Mouse (Mus musculus) cerebellum, adult 2 months (tissue): ENCODE results near the gene Mrgprb1. TPM values are rescaled to one million over a fixed set of nuclear protein-coding genes. Genes with fewer than 3 reads are reported as not detected.
"Not testable (repeated sequence)": the region's sequence is repeated elsewhere in the genome, so short reads cannot be mapped to it uniquely, and the experiment has no call there.

Experiments used
- DNase-seq, 2 experiments: peaks; one replicate each; pipeline ENCODE4 v3.0.0; 2021
- H3K27ac ChIP-seq: fragments of 200-500 bp; 2 replicates; pipeline ENCODE4 v1.5.1; 2012; ENCODE audit warnings: low read length, control low read depth, inconsistent platforms; ENCODE audit not compliant: insufficient read depth
- H3K27me3 ChIP-seq: fragments of 200-500 bp; 2 replicates; pipeline ENCODE4 v1.6.1; 2012; ENCODE audit warnings: inconsistent platforms, mild to moderate bottlenecking, low read length, moderate library complexity; ENCODE audit not compliant: control insufficient read depth, insufficient read depth
- H3K4me1 ChIP-seq: fragments of 200-500 bp; 2 replicates; pipeline ENCODE4 v1.6.1; 2011; ENCODE audit warnings: low read length; ENCODE audit not compliant: control insufficient read depth, insufficient read depth
- H3K4me3 ChIP-seq: fragments of 200-500 bp; replicated peaks from 2 replicates; pipeline ENCODE3; 2011; ENCODE audit warnings: mild to moderate bottlenecking, low read depth, low read length, control low read depth; ENCODE audit not compliant: insufficient read depth
- CTCF ChIP-seq: fragments of 200-500 bp; IDR thresholded peaks from 2 replicates; pipeline ENCODE4 v1.5.1; 2011; ENCODE audit warnings: low read depth, mild to moderate bottlenecking, control low read depth, low read length, moderate library complexity, borderline replicate concordance; ENCODE audit not compliant: insufficient read depth
- POLR2A ChIP-seq: fragments of 200-500 bp; IDR thresholded peaks from 2 replicates; pipeline ENCODE4 v1.6.1; 2011; ENCODE audit warnings: low read length, control low read depth, borderline replicate concordance; ENCODE audit not compliant: insufficient read depth
- WGBS: fragments of 180-500 bp; shearing (Covaris S2); methylation state at CpG from one replicate; pipeline ENCODE4 v1.1.7; 2018; 5-methylcytosine and 5-hydroxymethylcytosine counted together
- polyA plus RNA-seq: library from polyadenylated mRNA; depleted of rRNA; stranded (reverse); fragments of >200 nt; gene quantifications from 2 replicates; pipeline ENCODE4 v1.2.3, GENCODE M21; 2012; rRNA removed

Mrgprb1 gene
- not detected in 2 replicates for polyA plus RNA-seq

GRCm38 (mm10) chr7:48456242-48456641 is at the start of gene Mrgprb1:
TSS of gene Mrgprb1 (minus strand) at chr7:48456342.
- Histone ChIP-seq H3K4me1 (no peaks in the 10 kb centered on the region), H3K27ac (no peak within 1 kb of the TSS), H3K4me3 (no peak within 1 kb of the TSS), H3K27me3 (no peaks in the 10 kb centered on the region)
- no peak for TF ChIP-seq CTCF
- TF ChIP-seq POLR2A: no peak
- 79% methylated on average over 3 of the region's 3 CpGs for WGBS
- DNase-seq: no peak

- Histone ChIP-seq H3K4me1 (no peaks in the 10 kb centered on the region), H3K27me3 (no peaks in the 10 kb centered on the region), H3K27ac (no peak within 1 kb of the TSS), H3K4me3 (no peak within 1 kb of the TSS)
- no peak for DNase-seq
- TF ChIP-seq CTCF: no peak
- no peak for TF ChIP-seq POLR2A
Measured at GRCm38 (mm10) chr7:48499221-48499620, 43.1 kb upstream of the Mrgprb1 start, which contains the start of gene Mrgprx2. TSS of gene Mrgprx2 (minus strand) at chr7:48499321.

GRCm38 (mm10) chr7:48436581-48436980 is 19.6 kb downstream of the Mrgprb1 start:
- Histone ChIP-seq H3K4me3 (no peak overlapping the region), H3K4me1 (no peaks in the 10 kb centered on the region), H3K27me3 (no peaks in the 10 kb centered on the region), H3K27ac (no peak overlapping the region)
- no peak for DNase-seq
- 29% methylated on average over 3 of the region's 3 CpGs for WGBS
- TF ChIP-seq POLR2A: no peak
- no peak for TF ChIP-seq CTCF

GRCm38 (mm10) chr7:48435936-48436335 is 20.2 kb downstream of the Mrgprb1 start:
- WGBS: 69% methylated on average over 3 of the region's 3 CpGs
- H3K4me1 ChIP-seq, H3K27me3 ChIP-seq, H3K27ac ChIP-seq, H3K4me3 ChIP-seq, DNase-seq: not testable (repeated sequence)

Other genes with a start within 250 kb of the Mrgprb1 start
- not detected in 2 replicates for gene Mrgprb8, start 67.8 kb downstream of the Mrgprb1 start, polyA plus RNA-seq
- gene Mrgprx2, start 43.0 kb upstream of the Mrgprb1 start, polyA plus RNA-seq: 0.02 TPM in 1 of 2 replicates, not detected in the other
- not detected in 2 replicates for gene Mrgprb2, start 101.7 kb upstream of the Mrgprb1 start, polyA plus RNA-seq
- not detected in 2 replicates for gene Mrgprb3, start 187.5 kb upstream of the Mrgprb1 start, polyA plus RNA-seq